Mouse (Mus musculus): ENCODE results near the gene Narfl. TPM values are rescaled to one million over a fixed set of nuclear protein-coding genes. Genes with fewer than 3 reads are reported as not detected.
"Not testable (repeated sequence)": the region's sequence is repeated elsewhere in the genome, so short reads cannot be mapped to it uniquely, and the experiment has no call there.

Narfl gene
- polyA plus RNA-seq, 1 experiment: 18.6 TPM

GRCm38 (mm10) chr17:25735246-25735645 is 38.3 kb upstream of the Narfl start:
- Histone ChIP-seq H3K36me3 (ENCODE audit: control insufficient read depth, insufficient read depth, low read length) (no peaks in the 10 kb centered on the region), H3K27ac (ENCODE audit: insufficient read depth, low read length) (no peak overlapping the region), H3K4me3 (ENCODE audit: extremely low read depth, insufficient read depth, insufficient read length) (no peak overlapping the region), H3K4me1 (ENCODE audit: control insufficient read depth, insufficient read depth, insufficient read length) (no peaks in the 10 kb centered on the region), H3K27me3 (ENCODE audit: control insufficient read depth, insufficient read depth, low read length) (no peaks in the 10 kb centered on the region)
- TF ChIP-seq POLR2A (IDR thresholded peaks at IDR 0.05; ENCODE audit: low read depth, low read length) (no peak), CTCF (IDR thresholded peaks at IDR 0.05; ENCODE audit: extremely low read depth, insufficient read depth, insufficient read length, insufficient replicate concordance) (no peak)
- DNase-seq (ENCODE audit: low read depth in 1 of 2, low spot score in 2 of 2): no peak
- 90% methylated on average over 5 of the region's 5 CpGs for WGBS

- WGBS: 76% methylated on average over 3 of the region's 3 CpGs
- H3K36me3 ChIP-seq (ENCODE audit: control insufficient read depth, insufficient read depth, low read length): no peaks in the 10 kb centered on the region
- H3K4me1 ChIP-seq (ENCODE audit: control insufficient read depth, insufficient read depth, insufficient read length): no peaks in the 10 kb centered on the region
- H3K27ac ChIP-seq (ENCODE audit: insufficient read depth, low read length): no peak within 1 kb of the TSS
- TF ChIP-seq CTCF (IDR thresholded peaks at IDR 0.05; ENCODE audit: extremely low read depth, insufficient read depth, insufficient read length, insufficient replicate concordance) (no peak), POLR2A (IDR thresholded peaks at IDR 0.05; ENCODE audit: low read depth, low read length) (no peak)
- no peak for DNase-seq (ENCODE audit: low read depth in 1 of 2, low spot score in 2 of 2)
- no peaks in the 10 kb centered on the region for H3K27me3 ChIP-seq (ENCODE audit: control insufficient read depth, insufficient read depth, low read length)
- no peak within 1 kb of the TSS for H3K4me3 ChIP-seq (ENCODE audit: extremely low read depth, insufficient read depth, insufficient read length)
Measured at GRCm38 (mm10) chr17:25735745-25736144, 37.8 kb upstream of the Narfl start, which contains the start of gene Mslnl. TSS of gene Mslnl (plus strand) at chr17:25736042.

DNA sequence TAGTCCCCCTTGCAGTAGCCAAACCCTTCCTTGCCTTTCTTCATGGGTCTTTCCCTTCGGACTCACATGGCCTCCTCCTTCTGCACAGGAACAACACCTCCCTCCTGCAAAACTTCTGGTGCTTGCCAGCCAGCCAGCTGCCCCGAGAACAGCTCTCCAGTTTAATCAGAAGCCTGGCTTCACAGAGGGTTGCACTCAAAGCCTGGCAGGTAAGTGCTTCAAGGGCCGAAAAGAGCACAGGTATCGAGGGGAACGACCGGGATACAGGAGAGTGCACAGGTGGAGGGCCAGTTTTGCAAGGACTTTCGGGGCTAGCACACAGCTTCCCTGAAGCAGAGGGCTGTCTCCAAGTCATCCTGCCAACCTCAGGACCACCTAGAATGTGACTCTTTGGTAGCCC is 34.7 kb upstream of the Narfl start:
- no peak overlapping the region for H3K4me3 ChIP-seq (ENCODE audit: extremely low read depth, insufficient read depth, insufficient read length)
- no peaks in the 10 kb centered on the region for H3K27me3 ChIP-seq (ENCODE audit: control insufficient read depth, insufficient read depth, low read length)
- 85% methylated on average over 7 of the region's 7 CpGs for WGBS
- H3K27ac ChIP-seq (ENCODE audit: insufficient read depth, low read length): no peak overlapping the region
- no peaks in the 10 kb centered on the region for H3K36me3 ChIP-seq (ENCODE audit: control insufficient read depth, insufficient read depth, low read length)
- no peaks in the 10 kb centered on the region for H3K4me1 ChIP-seq (ENCODE audit: control insufficient read depth, insufficient read depth, insufficient read length)
- no peak for DNase-seq (ENCODE audit: low read depth in 1 of 2, low spot score in 2 of 2)
- no peak for TF ChIP-seq CTCF (IDR thresholded peaks at IDR 0.05; ENCODE audit: extremely low read depth, insufficient read depth, insufficient read length, insufficient replicate concordance)
- no peak for TF ChIP-seq POLR2A (IDR thresholded peaks at IDR 0.05; ENCODE audit: low read depth, low read length)

DNA sequence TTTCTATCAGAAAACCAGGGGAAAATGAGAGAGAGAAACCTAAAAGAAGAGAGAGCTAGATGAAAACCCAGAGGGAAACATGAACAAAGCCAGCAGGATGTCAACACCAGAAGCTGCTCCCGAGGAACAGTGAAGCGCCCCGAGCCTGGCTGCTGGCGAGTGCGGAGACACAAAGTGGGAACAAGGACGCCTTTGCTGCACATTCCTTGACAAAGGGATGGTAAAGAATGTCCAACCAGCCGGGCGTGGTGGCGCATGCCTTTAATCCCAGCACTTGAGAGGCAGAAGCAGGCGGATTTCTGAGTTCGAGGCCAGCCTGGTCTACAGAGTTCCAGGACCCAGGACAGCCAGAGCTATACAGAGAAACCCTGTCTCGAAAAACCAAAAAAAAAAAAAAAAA is 32.1 kb upstream of the Narfl start:
- not testable (repeated sequence) for H3K4me1 ChIP-seq (ENCODE audit: control insufficient read depth, insufficient read depth, insufficient read length); DNase-seq (ENCODE audit: low read depth in 1 of 2, low spot score in 2 of 2); H3K4me3 ChIP-seq (ENCODE audit: extremely low read depth, insufficient read depth, insufficient read length); H3K27me3 ChIP-seq (ENCODE audit: control insufficient read depth, insufficient read depth, low read length); H3K36me3 ChIP-seq (ENCODE audit: control insufficient read depth, insufficient read depth, low read length); H3K27ac ChIP-seq (ENCODE audit: insufficient read depth, low read length)
- 78% methylated on average over 12 of the region's 12 CpGs for WGBS

- no peak for DNase-seq (ENCODE audit: low read depth in 1 of 2, low spot score in 2 of 2)
- no peak overlapping the region for H3K27ac ChIP-seq (ENCODE audit: insufficient read depth, low read length)
- no peaks in the 10 kb centered on the region for H3K4me1 ChIP-seq (ENCODE audit: control insufficient read depth, insufficient read depth, insufficient read length)
- H3K36me3 ChIP-seq (ENCODE audit: control insufficient read depth, insufficient read depth, low read length): no peaks in the 10 kb centered on the region
- no peak for TF ChIP-seq CTCF (IDR thresholded peaks at IDR 0.05; ENCODE audit: extremely low read depth, insufficient read depth, insufficient read length, insufficient replicate concordance)
- no peak for TF ChIP-seq POLR2A (IDR thresholded peaks at IDR 0.05; ENCODE audit: low read depth, low read length)
- 87% methylated on average over 9 of the region's 9 CpGs for WGBS
- H3K4me3 ChIP-seq (ENCODE audit: extremely low read depth, insufficient read depth, insufficient read length): no peak overlapping the region
- H3K27me3 ChIP-seq (ENCODE audit: control insufficient read depth, insufficient read depth, low read length): no peaks in the 10 kb centered on the region
Measured at GRCm38 (mm10) chr17:25743831-25744230, 29.7 kb upstream of the Narfl start.

- H3K27ac ChIP-seq (ENCODE audit: insufficient read depth, low read length): no peak overlapping the region
- H3K4me1 ChIP-seq (ENCODE audit: control insufficient read depth, insufficient read depth, insufficient read length): no peaks in the 10 kb centered on the region
- no peak for DNase-seq (ENCODE audit: low read depth in 1 of 2, low spot score in 2 of 2)
- no peaks in the 10 kb centered on the region for H3K36me3 ChIP-seq (ENCODE audit: control insufficient read depth, insufficient read depth, low read length)
- TF ChIP-seq CTCF (IDR thresholded peaks at IDR 0.05; ENCODE audit: extremely low read depth, insufficient read depth, insufficient read length, insufficient replicate concordance): no peak
- TF ChIP-seq POLR2A (IDR thresholded peaks at IDR 0.05; ENCODE audit: low read depth, low read length): no peak
- no peak overlapping the region for H3K4me3 ChIP-seq (ENCODE audit: extremely low read depth, insufficient read depth, insufficient read length)
- WGBS: 74% methylated on average over 10 of the region's 10 CpGs
- H3K27me3 ChIP-seq (ENCODE audit: control insufficient read depth, insufficient read depth, low read length): no peaks in the 10 kb centered on the region
Measured at GRCm38 (mm10) chr17:25744311-25744710, 29.3 kb upstream of the Narfl start.

- TF ChIP-seq POLR2A (IDR thresholded peaks at IDR 0.05; ENCODE audit: low read depth, low read length) (no peak), CTCF (IDR thresholded peaks at IDR 0.05; ENCODE audit: extremely low read depth, insufficient read depth, insufficient read length, insufficient replicate concordance) (no peak)
- H3K4me1 ChIP-seq (ENCODE audit: control insufficient read depth, insufficient read depth, insufficient read length): no peaks in the 10 kb centered on the region
- no peaks in the 10 kb centered on the region for H3K27me3 ChIP-seq (ENCODE audit: control insufficient read depth, insufficient read depth, low read length)
- H3K27ac ChIP-seq (ENCODE audit: insufficient read depth, low read length): no peak overlapping the region
- 90% methylated on average over 4 of the region's 4 CpGs for WGBS
- no peak overlapping the region for H3K4me3 ChIP-seq (ENCODE audit: extremely low read depth, insufficient read depth, insufficient read length)
- H3K36me3 ChIP-seq (ENCODE audit: control insufficient read depth, insufficient read depth, low read length): no peaks in the 10 kb centered on the region
- no peak for DNase-seq (ENCODE audit: low read depth in 1 of 2, low spot score in 2 of 2)
Measured at GRCm38 (mm10) chr17:25748238-25748637, 25.3 kb upstream of the Narfl start.
